Mouse (Mus musculus): ENCODE measurements at regions not wholly inside any gene's neighbourhood (a gene's known extent, or its start where the extent isn't known, plus 50 kb on each side); places are given as distances from the start of the nearest gene placed in this dataset.

DNA sequence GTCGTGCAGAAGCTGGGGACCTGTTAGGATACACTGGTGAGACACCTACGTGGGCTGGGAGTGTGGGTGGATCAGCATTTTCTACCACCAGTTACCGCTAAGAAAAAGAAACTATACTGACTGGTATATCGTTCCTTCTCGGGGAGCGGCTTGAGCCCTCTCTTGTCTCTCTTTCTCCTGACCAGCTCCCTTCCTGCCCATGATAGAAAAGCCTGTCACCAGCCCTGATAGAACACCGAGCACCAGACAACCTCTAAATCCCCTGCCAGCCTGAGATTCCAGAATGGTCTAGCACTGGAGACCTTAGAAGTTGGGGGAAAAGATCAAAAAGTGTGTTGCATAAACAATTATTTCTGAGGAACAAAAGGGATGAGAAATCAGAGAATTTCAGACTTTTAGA is 76.3 kb upstream of the Kcnd3 start:
- no peak for DNase-seq (ENCODE audit: low spot score in 2 of 2)

- DNase-seq (ENCODE audit: low spot score in 2 of 2), result no peak
These were observed 75.8 kb upstream of the Kcnd3 start for GRCm38 (mm10) chr3:105376346-105376745.

DNA sequence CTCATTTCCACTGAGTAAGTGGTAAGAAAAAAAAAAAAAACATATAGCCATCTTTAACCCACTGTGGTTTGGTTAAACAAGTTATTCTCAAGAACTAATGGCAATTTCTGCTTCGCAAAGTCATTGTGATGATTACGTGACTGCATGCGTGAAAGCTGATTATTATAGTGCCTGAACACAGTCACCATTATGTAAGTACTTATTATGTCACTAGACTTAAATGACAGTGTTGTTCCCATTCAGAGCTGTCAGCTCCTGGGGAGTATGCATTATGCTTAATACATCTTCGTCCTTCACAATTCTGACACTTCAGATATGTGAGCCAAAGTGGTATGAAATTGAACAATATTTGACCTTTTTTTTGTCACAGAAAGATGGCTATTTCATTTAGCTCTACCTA is 71.3 kb upstream of the Kcnd3 start:
- DNase-seq (ENCODE audit: low spot score in 2 of 2), result no peak

- peak; percentile 31 to 70 for DNase-seq (ENCODE audit: low spot score in 2 of 2)
These were observed 59.3 kb upstream of the Kcnd3 start for GRCm38 (mm10) chr3:105392611-105393514.

Measured in urinary bladder, postnatal 36 days (tissue).